Mouse (Mus musculus) urinary bladder, postnatal 36 days (tissue): ENCODE data around the gene Psmb3.

Source experiments
- DNase-seq, 2 experiments: peaks; one replicate each; pipeline ENCODE4 v3.0.0; 2022; ENCODE audit warnings: low spot score in 2 of 2, mixed read lengths in 1 of 2

Gene Psmb3

GRCm38 (mm10) chr11:97753277-97753676 is 50.1 kb downstream of the Psmb3 start:
- no peak for DNase-seq

GRCm38 (mm10) chr11:97758125-97758524 is 54.9 kb downstream of the Psmb3 start:
- no peak for DNase-seq

- no peak for DNase-seq
Observed at GRCm38 (mm10) chr11:97758942-97759341, 55.7 kb downstream of the Psmb3 start.

- no peak for DNase-seq
Observed at GRCm38 (mm10) chr11:97761638-97762037, 58.4 kb downstream of the Psmb3 start.
